Mouse (Mus musculus): ENCODE data around the gene Dnase1l3.

DNA sequence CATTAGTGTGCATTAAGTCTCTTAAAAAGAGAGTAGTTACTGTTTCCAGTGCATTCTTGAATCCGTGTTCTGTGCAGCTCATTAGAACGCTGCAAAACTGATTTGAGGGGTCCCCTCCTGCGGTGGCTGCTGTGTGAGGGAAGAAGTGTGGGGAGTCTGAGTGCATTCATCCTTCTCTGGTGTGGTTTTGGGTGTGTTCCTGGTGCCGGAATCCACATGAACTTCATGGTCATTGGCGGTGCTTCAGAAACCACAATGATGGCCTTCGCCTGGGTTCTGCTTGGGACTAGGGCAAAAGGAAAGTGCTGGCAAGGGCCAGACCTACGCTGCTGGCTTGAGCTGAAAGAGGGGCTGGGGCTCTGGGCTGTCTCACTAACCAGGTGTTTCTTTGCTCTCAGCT, 60.2 kb downstream of the Dnase1l3 start:
- TF ChIP-seq CTCF (IDR thresholded peaks at IDR 0.05) (no peak), POLR2A (IDR thresholded peaks at IDR 0.05; ENCODE audit: insufficient read depth, low read depth, low read length) (no peak), EP300 (IDR thresholded peaks at IDR 0.05; ENCODE audit: insufficient read depth, low read depth, low read length) (no peak)
